Mouse (Mus musculus) embryonic facial prominence, embryonic 12.5 days (tissue): ENCODE measurements at regions not wholly inside any gene's neighbourhood (a gene's known extent, or its start where the extent isn't known, plus 50 kb on each side); places are given as distances from the start of the nearest gene placed in this dataset.

Experiments used
- ATAC-seq: fragments of 200-750 bp; cut with Nextera tagmentation; 2 replicates; pipeline ENCODE4 v1.8.0; 2017; ENCODE audit not compliant: insufficient number of reproducible peaks, insufficient read depth, low FRiP score, low TSS enrichment
- H3K27ac ChIP-seq: fragments of 300-500 bp; sonication (generic); 2 replicates; pipeline ENCODE4 v1.5.1; 2016; ENCODE audit warnings: mild to moderate bottlenecking
- H3K27me3 ChIP-seq: fragments of 300-500 bp; sonication (generic); 2 replicates; pipeline ENCODE4 v1.6.1; 2016; ENCODE audit warnings: mild to moderate bottlenecking, moderate library complexity
- H3K36me3 ChIP-seq: fragments of 300-500 bp; sonication (generic); 2 replicates; pipeline ENCODE4 v1.6.1; 2016; ENCODE audit warnings: mild to moderate bottlenecking
- H3K4me1 ChIP-seq: fragments of 300-500 bp; sonication (generic); 2 replicates; pipeline ENCODE4 v1.6.1; 2016
- H3K4me2 ChIP-seq: fragments of 300-500 bp; sonication (generic); replicated peaks from 2 replicates; pipeline ENCODE4 v1.6.1; 2016; ENCODE audit warnings: mild to moderate bottlenecking, moderate library complexity
- H3K4me3 ChIP-seq: fragments of 300-500 bp; sonication (generic); 2 replicates; pipeline ENCODE4 v1.5.1; 2016; ENCODE audit warnings: mild to moderate bottlenecking
- H3K9ac ChIP-seq: fragments of 300-500 bp; sonication (generic); 2 replicates; pipeline ENCODE4 v1.6.1; 2016; ENCODE audit warnings: mild to moderate bottlenecking, moderate library complexity
- H3K9me3 ChIP-seq: fragments of 300-500 bp; sonication (generic); 2 replicates; pipeline ENCODE4 v1.6.1; 2016; ENCODE audit warnings: mild to moderate bottlenecking, moderate library complexity
- WGBS: fragments of 180-500 bp; shearing (Covaris S2); methylation state at CpG from one replicate; pipeline ENCODE4 v1.1.7; 2016; 5-methylcytosine and 5-hydroxymethylcytosine counted together

- WGBS, result 63% methylated on average over 1 of the region's 1 CpGs
Measured at GRCm38 (mm10) chrX:142456022-142456421, 65.7 kb upstream of the Acsl4 start.

GRCm38 (mm10) chrX:142464174-142464573 is 73.8 kb upstream of the Acsl4 start:
- no peak for ATAC-seq
- Histone ChIP-seq H3K9ac (no peak overlapping the region), H3K27me3 (0 out of 2 replicates have a peak, but pooled peaks cover 6% of the 10 kb centered on the region), H3K4me1 (no peaks in the 10 kb centered on the region), H3K4me2 (no peak overlapping the region), H3K4me3 (no peak overlapping the region), H3K36me3 (no peaks in the 10 kb centered on the region), H3K27ac (no peak overlapping the region), H3K9me3 (no peaks in the 10 kb centered on the region)
- WGBS, result 56% methylated on average over 2 of the region's 2 CpGs

More at GRCm38 (mm10) chrX:142456022-142456421, 65.7 kb upstream of the Acsl4 start:
- Histone ChIP-seq H3K4me2 (no peak overlapping the region), H3K9ac (no peak overlapping the region), H3K36me3 (no peaks in the 10 kb centered on the region), H3K27ac (no peak overlapping the region), H3K27me3 (0 out of 2 replicates have a peak, but pooled peaks cover 4% of the 10 kb centered on the region), H3K4me1 (no peaks in the 10 kb centered on the region), H3K9me3 (no peaks in the 10 kb centered on the region), H3K4me3 (no peak overlapping the region)
- ATAC-seq, result no peak

DNA sequence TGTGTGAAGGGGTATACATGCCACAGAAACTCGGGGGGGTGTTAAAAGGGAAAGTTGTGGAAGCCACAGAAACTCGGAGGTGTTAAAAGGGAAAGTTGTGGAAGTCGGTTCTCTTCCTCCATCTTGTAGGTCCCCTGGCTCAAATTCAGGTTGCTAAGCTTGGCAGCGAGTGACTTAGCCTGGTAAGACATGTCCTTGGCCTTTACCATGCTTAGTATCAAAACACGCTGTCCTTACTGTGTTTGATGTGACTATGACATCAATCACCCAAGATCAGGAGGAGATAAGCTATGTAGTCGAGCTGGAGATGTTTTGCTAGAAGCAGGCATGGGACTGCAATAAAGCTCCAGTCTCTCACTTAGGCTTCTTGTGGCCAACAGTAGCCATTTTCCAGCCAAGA is 74.4 kb upstream of the Acsl4 start:
- WGBS, result 71% methylated on average over 6 of the region's 6 CpGs
- Histone ChIP-seq H3K36me3 (no peaks in the 10 kb centered on the region), H3K9me3 (no peaks in the 10 kb centered on the region), H3K4me3 (no peak overlapping the region), H3K4me1 (no peaks in the 10 kb centered on the region), H3K27me3 (0 out of 2 replicates have a peak, but pooled peaks cover 6% of the 10 kb centered on the region), H3K27ac (no peak overlapping the region), H3K4me2 (no peak overlapping the region), H3K9ac (no peak overlapping the region)
- ATAC-seq, result no peak

GRCm38 (mm10) chrX:142467850-142468256 is 77.5 kb upstream of the Acsl4 start:
- H3K27me3 ChIP-seq, result 0 out of 2 replicates have a peak, but pooled peaks cover 2% of the 10 kb centered on the region
- ATAC-seq, result no peak
- H3K4me1 ChIP-seq, result no peaks in the 10 kb centered on the region
- no peaks in the 10 kb centered on the region for H3K36me3 ChIP-seq
- no peak overlapping the region for H3K9ac ChIP-seq
- H3K4me3 ChIP-seq, result no peak overlapping the region
- WGBS, result 29% methylated on average over 5 of the region's 5 CpGs
- no peak overlapping the region for H3K27ac ChIP-seq
- H3K9me3 ChIP-seq, result no peaks in the 10 kb centered on the region
- H3K4me2 ChIP-seq, result no peak overlapping the region

- no peaks in the 10 kb centered on the region for H3K36me3 ChIP-seq
- no peak overlapping the region for H3K9ac ChIP-seq
- no peak overlapping the region for H3K4me3 ChIP-seq
- no peak overlapping the region for H3K27ac ChIP-seq
- H3K4me1 ChIP-seq, result no peaks in the 10 kb centered on the region
- H3K4me2 ChIP-seq, result no peak overlapping the region
- no peaks in the 10 kb centered on the region for H3K9me3 ChIP-seq
- 0 out of 2 replicates have a peak, but pooled peaks cover 2% of the 10 kb centered on the region for H3K27me3 ChIP-seq
- WGBS, result 46% methylated on average over 4 of the region's 4 CpGs
- no peak for ATAC-seq
Measured at GRCm38 (mm10) chrX:142468388-142468787, 78.1 kb upstream of the Acsl4 start.

DNA sequence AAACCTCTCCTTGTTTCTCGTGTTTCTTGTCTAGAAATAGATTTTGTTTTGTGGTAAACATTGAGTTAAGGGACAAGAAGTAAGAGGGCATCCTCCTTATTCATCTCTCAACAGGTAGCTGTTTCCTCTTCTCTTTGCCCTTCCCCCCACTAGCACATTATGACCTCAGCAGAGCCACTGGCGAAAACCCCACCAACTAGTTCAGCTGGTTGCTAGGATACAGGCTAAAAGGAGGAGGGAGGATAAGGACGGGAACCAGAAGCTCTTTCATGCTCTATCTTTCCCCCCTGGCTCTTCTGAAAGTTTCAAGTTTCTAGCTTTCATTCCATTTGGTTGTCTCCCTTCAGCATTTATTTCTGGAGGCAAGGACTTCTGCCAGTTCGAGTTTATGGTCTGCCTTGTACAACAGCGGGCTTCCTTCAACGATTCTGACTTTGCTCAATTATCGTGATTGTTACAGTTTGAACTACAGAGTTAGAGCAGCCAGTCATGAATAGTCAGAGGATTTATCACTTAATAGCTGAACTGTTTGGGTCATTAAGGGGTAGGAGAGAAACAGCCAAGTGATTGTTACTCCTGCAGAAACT is 78.8 kb upstream of the Acsl4 start:
- no peaks in the 10 kb centered on the region for H3K9me3 ChIP-seq
- 0 out of 2 replicates have a peak, but pooled peaks cover 2% of the 10 kb centered on the region for H3K27me3 ChIP-seq
- H3K4me3 ChIP-seq, result no peak overlapping the region
- H3K4me2 ChIP-seq, result no peak overlapping the region
- no peaks in the 10 kb centered on the region for H3K36me3 ChIP-seq
- WGBS, result 21% methylated on average over 7 of the region's 7 CpGs
- H3K4me1 ChIP-seq, result no peaks in the 10 kb centered on the region
- H3K27ac ChIP-seq, result no peak overlapping the region
- H3K9ac ChIP-seq, result no peak overlapping the region
- ATAC-seq, result no peak

DNA sequence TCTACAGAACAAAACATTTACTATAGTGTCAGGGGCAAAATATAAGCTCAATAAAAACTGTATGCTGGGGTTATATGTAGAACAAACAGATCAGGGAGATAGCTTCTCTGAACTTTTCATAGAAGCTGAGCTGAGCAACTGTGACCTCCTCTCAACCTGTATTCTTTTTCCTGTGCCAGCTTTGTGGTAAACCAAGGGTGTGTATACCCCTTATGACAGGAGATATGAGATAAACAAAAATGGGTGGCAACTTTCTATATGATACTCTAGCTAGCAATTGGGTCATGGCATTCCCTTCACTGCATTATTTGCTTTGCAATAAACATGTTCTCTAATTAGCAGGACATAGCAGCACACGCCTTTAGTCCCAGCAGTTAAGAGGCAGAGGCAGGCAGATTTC is 79.7 kb upstream of the Acsl4 start:
- H3K4me1 ChIP-seq, result no peaks in the 10 kb centered on the region
- WGBS, result 79% methylated on average over 1 of the region's 1 CpGs
- H3K9ac ChIP-seq, result no peak overlapping the region
- H3K4me2 ChIP-seq, result no peak overlapping the region
- H3K27me3 ChIP-seq, result 0 out of 2 replicates have a peak, but pooled peaks cover 2% of the 10 kb centered on the region
- no peaks in the 10 kb centered on the region for H3K9me3 ChIP-seq
- no peak for ATAC-seq
- H3K27ac ChIP-seq, result no peak overlapping the region
- H3K4me3 ChIP-seq, result no peak overlapping the region
- H3K36me3 ChIP-seq, result no peaks in the 10 kb centered on the region

DNA sequence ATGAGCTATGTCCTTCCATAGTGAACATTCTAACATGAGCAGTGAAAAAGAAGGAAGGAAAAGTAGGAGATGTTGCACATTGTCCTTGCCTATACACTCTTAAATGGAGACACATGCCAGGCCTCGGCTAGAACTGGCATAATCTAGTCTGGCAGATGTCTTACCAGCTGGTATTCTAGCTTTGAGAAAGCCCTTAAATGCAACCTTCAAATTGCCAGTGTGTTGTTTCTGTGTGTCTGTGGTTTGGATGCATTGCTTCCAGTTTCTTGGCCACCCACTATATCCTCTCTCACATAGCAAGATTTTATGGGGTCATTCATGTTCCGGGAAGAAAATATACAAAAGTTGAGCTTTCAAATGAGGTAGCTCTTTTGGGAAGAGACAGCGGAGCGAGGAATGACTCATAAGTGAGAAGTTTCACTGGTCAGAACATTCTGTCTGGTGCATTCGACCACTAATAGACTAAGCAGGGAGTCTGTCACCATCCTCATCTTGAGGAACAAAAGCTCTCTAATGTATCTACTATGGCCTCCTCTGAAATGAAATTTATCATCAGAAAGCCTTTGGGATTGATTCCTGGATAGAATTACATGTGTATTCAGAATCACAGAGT is 91.0 kb upstream of the Acsl4 start:
- no peak overlapping the region for H3K9ac ChIP-seq
- no peak for ATAC-seq
- H3K9me3 ChIP-seq, result no peaks in the 10 kb centered on the region
- H3K36me3 ChIP-seq, result no peaks in the 10 kb centered on the region
- H3K27me3 ChIP-seq, result peaks cover 6% of the 10 kb centered on the region; the same call in 1 of the 2 replicates
- WGBS, result 88% methylated on average over 5 of the region's 5 CpGs
- no peaks in the 10 kb centered on the region for H3K4me1 ChIP-seq
- H3K27ac ChIP-seq, result no peak overlapping the region
- no peak overlapping the region for H3K4me3 ChIP-seq
- H3K4me2 ChIP-seq, result no peak overlapping the region

DNA sequence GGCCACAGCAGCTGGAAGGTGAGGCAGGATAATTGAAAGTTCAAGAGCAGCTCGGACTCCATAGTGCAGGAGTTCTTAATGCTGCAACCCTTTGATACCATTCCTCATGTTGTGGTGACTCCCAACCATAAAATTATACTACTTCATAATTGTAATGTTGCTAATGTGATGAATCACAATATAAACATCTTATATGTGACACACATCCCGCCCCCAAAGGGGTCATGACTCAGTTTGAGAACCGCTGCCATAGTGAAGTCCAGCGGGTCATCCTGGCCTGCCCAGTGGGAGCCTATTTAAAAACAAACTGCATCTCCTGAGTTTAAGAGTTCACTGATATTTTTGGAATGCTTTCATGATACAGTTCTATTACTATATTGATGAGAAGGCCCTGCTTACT is 97.7 kb upstream of the Acsl4 start:
- Histone ChIP-seq H3K9ac (no peak overlapping the region), H3K4me3 (no peak overlapping the region), H3K27ac (no peak overlapping the region), H3K27me3 (peaks cover 14% of the 10 kb centered on the region; the same call in 1 of the 2 replicates), H3K4me2 (no peak overlapping the region), H3K4me1 (no peaks in the 10 kb centered on the region), H3K36me3 (no peaks in the 10 kb centered on the region), H3K9me3 (no peaks in the 10 kb centered on the region)
- 90% methylated on average over 4 of the region's 4 CpGs for WGBS
- ATAC-seq, result no peak

DNA sequence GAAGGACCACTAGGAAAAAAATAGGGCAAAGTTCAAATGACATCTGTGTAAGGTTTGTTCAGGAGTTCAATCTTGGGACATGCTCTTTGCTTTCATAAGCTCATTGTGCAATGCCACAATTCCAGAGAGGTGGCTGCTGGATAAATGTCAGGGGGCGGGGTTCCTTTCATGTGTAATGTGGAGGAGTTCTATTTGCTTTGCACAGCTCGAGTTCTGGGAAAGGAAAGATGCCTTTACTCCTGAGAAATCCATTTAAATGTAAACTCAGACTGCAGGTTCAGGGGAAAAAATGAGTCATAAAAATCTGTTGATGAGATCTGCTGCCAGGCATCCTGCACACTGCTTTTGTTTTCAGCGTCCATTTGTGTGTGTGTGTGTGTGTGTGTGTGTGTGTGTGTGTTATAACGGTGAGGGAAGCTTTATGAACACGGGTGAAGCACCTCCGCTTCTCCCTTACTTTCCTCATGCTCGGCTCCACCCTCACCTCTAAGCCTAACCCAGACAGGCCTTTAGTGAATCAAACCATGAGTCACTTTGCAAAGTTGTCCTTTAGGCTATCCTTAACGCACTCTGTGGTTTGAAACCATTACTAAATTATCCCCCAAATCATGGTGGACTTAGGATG is 99.9 kb upstream of the Acsl4 start:
- 61% methylated on average over 8 of the region's 8 CpGs for WGBS
- Histone ChIP-seq H3K4me1 (no peaks in the 10 kb centered on the region), H3K27me3 (peaks cover 8% of the 10 kb centered on the region; the same call in 1 of the 2 replicates), H3K4me2 (no peak overlapping the region), H3K4me3 (no peak overlapping the region), H3K36me3 (no peaks in the 10 kb centered on the region), H3K9ac (no peak overlapping the region), H3K9me3 (no peaks in the 10 kb centered on the region), H3K27ac (no peak overlapping the region)
- ATAC-seq, result no peak

- Histone ChIP-seq H3K4me2 (no peak overlapping the region), H3K4me1 (no peaks in the 10 kb centered on the region), H3K9ac (no peak overlapping the region), H3K9me3 (no peaks in the 10 kb centered on the region), H3K27ac (no peak overlapping the region), H3K36me3 (no peaks in the 10 kb centered on the region), H3K27me3 (0 out of 2 replicates have a peak, but pooled peaks cover 4% of the 10 kb centered on the region), H3K4me3 (no peak overlapping the region)
- WGBS, result 79% methylated on average over 2 of the region's 2 CpGs
- no peak for ATAC-seq
Measured at GRCm38 (mm10) chrX:142501094-142501493, 110.8 kb upstream of the Acsl4 start.

GRCm38 (mm10) chrX:142504962-142505361 is 114.6 kb upstream of the Acsl4 start:
- Histone ChIP-seq H3K27ac (no peak overlapping the region), H3K27me3 (0 out of 2 replicates have a peak, but pooled peaks cover 4% of the 10 kb centered on the region), H3K36me3 (no peaks in the 10 kb centered on the region), H3K9me3 (no peaks in the 10 kb centered on the region), H3K9ac (no peak overlapping the region), H3K4me3 (no peak overlapping the region), H3K4me1 (no peaks in the 10 kb centered on the region), H3K4me2 (no peak overlapping the region)
- whole genome bisulfite sequencing, result 85% methylated on average over 2 of the region's 2 CpGs
- no peak for ATAC-seq
